Mouse (Mus musculus) liver, postnatal 0 days (tissue): ENCODE measurements at regions not wholly inside any gene's neighbourhood (a gene's known extent, or its start where the extent isn't known, plus 50 kb on each side); places are given as distances from the start of the nearest gene placed in this dataset.

Experiments
- CTCF ChIP-seq: sonication (generic); IDR thresholded peaks from 2 replicates; pipeline ENCODE4 v1.5.1; 2016; ENCODE audit warnings: antibody characterized with exemption, low read depth
- EP300 ChIP-seq: IDR thresholded peaks from 2 replicates; pipeline ENCODE4 v1.6.1; 2016; ENCODE audit warnings: antibody characterized with exemption, low read depth, mild to moderate bottlenecking

- TF ChIP-seq CTCF: no peak
- no peak for TF ChIP-seq EP300
Observed at GRCm38 (mm10) chr14:33746181-33746580, 157.2 kb downstream of the Ptpn20 start.
